Mouse (Mus musculus) left cerebral cortex, adult 8-10 months (tissue): ENCODE data around the gene Arhgef10l. TPM values are rescaled to one million over a fixed set of nuclear protein-coding genes. Genes with fewer than 3 reads are reported as not detected.

Experiments used
- DNase-seq, 2 experiments: peaks; one replicate each; pipeline ENCODE4 v3.0.0; 2022; ENCODE audit warnings: low spot score in 2 of 2
- total RNA-seq, 4 experiments: library from RNA; stranded (reverse); gene quantifications; 2 replicates each; pipeline ENCODE4 v1.2.4; 2022

The Arhgef10l gene
- total RNA-seq, 4 experiments from 2014 or later: 68.0 to 98.1 (median 77.8) TPM

- DNase-seq: no peak
Measured at GRCm38 (mm10) chr4:140694551-140695060, 28.8 kb upstream of the Arhgef10l start.

DNA sequence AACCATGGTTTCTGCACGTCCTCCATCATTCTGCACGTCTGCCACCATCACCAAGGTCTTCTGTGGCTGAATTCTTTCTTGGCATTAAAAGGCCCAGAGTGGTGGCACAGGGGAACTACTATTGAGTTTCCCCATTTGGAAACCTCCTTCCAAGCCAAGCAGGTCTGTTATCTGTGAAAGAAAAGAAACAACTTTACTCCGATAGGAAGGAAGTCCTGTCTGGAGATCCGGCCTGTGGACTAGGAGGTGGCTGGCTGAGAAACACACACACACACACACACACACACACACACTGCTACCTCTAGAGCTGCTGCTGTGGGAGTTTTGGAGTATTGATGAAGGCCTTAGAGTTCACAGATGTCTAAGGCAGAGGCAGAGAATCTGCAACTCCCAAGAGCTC, 27.7 kb upstream of the Arhgef10l start:
- DNase-seq: no peak

GRCm38 (mm10) chr4:140691481-140691880, 25.7 kb upstream of the Arhgef10l start:
- DNase-seq: no peak

DNA sequence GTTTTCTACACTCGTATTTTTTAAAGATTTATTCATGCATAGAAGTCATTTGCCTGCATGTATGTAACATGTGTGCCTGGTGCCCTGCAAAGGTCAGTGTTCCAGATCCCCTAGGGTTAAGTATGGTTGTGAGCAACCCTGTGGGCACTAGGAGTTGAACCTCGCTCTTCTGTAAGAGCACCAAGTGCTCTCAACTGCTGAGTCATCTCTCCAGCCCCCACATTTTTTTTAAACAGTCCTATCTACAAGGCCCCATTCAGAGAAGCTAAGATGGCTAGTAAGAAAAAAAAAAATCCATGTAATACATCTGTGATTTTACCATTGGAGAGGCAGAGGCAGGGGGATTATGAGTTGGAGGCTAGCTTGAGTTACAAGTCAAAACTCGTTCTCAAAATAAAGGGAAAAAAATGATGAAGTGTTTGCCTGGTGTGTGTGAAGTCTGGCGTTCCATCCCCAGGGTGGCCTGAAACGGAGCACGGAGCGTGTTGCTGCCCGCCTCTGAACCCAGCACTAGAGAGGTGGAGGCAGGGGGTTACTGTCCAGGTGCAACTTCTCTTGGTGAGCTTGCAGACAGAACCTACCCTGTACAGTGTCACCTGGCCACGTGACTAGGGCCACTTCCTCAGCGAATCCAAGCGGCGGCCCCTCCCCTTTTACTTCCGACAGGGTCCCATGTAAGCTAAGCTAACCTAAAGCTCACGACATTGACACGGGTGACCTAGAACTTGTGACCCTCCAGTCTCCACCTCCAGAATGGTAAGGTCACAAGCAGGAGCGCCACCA, 24.3 kb upstream of the Arhgef10l start:
- DNase-seq: no peak

DNA sequence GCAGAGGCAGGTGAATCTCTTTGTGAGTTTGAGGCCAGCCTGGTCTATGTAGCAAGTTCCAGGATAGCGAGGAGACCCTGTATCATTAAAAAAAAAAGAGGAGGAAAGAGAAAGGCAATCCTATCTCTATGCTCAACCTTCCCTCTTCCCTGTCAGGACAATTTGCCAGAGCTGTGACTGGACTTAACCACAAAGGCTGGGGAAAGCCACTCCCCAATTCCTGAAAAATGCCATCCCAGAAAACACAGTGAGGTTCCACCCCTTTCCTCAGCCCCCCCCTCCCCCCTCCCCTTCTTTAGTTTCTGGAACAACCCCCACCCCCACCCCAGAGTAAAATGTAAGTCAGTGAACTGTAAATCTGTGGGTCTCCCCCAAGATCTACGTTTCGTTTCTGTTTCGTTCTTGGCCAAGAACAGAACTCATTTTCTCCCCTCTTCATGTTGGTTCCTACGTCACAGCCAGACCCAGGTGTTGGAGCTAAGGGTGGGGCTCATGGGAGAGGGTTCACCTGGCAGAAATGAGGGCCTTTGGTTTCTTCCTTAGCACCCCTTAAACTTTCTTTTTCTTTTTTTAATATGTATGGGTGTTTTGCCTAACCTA, 23.1 kb upstream of the Arhgef10l start:
- DNase-seq: no peak

DNA sequence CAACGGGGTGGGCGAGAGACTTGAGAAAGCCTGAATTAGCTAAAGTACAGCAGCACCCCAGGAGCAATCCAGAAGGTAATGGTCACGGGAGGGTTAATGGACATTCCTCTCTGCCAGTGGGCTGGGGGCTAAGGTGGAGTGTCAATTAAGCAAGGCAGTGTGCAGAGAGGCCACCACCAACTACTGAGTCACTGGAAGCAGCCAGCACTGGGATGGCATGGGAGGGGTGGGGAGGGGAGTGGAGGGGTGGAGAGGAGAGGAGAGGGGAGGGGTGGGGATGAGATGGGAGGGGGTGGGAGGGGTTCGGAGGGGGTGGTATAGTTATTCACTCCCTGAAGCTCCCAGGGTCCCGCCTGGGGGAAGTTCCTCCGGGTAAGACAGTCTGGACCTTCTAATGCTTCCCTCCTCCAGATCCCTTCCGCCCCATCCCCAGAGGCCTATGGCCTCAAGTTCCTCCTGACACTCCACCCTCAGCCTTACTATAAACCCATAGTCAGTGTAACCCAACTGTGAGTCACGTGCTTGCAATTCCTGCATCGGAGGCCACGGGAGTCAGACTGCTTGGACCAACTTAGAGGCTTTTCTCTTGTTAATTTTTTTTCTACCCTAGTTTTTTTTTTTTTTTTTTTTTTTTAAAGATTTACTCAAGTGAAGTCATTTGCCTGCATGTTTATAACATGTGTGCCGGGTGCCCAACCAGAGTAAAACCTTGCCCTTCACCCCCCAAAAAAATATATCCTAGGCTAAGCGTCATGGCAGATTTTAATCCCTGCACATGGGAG, 22.4 kb upstream of the Arhgef10l start:
- DNase-seq: no peak

- DNase-seq: no peak
Measured at GRCm38 (mm10) chr4:140684881-140685303, 19.1 kb upstream of the Arhgef10l start.

GRCm38 (mm10) chr4:140684141-140684871, 18.5 kb upstream of the Arhgef10l start:
- DNase-seq: no peak

GRCm38 (mm10) chr4:140683608-140684007, 17.8 kb upstream of the Arhgef10l start:
- DNase-seq: no peak

DNA sequence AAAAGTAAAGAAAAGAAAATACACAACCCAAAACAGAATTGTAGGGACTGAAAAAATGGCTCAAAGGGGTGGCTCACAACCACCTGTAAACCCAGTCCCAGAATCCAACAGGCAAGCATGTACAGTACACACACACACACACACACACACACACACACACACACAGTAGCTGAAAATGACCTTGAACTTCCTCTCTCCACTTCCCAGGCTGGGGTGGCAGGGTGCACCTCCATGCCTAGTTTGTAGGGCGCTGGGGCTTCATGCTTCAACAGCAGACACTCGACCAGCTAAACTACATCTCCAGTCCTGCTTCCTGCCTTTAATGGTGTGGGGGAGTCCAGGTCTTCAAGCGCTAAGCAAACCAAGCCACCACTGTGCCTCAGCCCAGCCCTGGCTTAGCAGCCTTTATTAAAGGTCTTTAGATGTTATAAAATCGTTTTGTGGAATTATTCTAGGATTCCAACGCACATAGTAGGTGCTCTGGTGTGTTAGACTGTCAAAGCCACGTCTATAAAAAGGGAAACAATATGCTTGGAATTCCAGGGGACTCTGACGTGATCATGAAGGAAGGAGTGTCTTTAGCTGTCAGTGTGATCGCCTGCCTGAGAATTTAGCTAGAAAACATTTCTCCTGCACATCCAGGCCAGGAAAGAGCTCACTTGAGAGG, 15.1 kb upstream of the Arhgef10l start:
- DNase-seq: no peak

GRCm38 (mm10) chr4:140679723-140680380, 14.0 kb upstream of the Arhgef10l start:
- peak; percentile 58 to 59 for DNase-seq

DNA sequence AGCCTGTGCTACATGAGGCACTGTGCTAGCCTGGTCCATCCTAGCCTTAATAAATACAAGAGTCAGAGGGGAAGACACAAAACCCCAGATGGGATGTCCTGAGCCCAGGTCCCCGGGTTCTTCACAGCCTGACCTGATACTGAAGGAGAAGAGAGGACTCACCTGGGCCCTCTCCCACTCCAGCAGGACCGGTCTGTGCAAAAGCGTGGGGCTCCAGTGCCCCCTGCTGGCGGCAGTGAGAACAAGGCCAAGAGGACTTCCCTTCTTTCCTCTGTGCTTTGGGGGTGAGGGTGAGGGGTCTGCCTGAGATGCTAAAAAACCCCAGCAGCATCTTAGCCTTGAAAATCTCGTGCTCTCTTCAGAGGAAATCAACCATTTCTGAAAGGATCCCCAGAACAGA, 13.2 kb upstream of the Arhgef10l start:
- no peak for DNase-seq

DNA sequence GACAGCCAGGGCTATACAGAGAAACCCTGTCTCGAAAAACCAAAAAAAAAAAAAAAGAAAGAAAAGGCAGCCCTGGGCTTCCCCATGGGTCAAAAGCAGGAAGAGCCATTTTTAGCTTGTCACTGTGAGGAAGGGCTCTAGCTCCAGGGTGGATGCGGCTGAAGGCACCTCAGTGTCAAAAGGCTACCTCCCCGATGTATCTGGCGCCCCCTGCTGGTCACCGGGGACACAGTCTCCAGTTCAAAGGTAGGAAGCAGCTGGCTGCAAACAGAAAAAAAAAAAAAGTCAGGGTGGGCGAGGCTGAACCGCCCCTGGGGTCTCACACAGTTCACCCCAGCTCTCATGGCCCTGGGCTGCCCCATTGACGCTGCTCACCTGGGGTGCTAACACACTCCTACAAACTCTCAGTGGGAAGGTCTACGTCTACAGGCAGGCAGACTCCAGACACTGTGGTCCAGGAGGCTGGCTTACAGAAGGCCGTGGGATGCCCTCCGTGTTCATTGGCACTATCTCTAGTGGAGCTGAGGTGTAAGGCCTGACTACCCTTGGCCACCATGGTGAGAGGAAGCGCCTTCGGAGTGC, 8.6 kb upstream of the Arhgef10l start:
- DNase-seq: peak; percentile 28 to 64

DNA sequence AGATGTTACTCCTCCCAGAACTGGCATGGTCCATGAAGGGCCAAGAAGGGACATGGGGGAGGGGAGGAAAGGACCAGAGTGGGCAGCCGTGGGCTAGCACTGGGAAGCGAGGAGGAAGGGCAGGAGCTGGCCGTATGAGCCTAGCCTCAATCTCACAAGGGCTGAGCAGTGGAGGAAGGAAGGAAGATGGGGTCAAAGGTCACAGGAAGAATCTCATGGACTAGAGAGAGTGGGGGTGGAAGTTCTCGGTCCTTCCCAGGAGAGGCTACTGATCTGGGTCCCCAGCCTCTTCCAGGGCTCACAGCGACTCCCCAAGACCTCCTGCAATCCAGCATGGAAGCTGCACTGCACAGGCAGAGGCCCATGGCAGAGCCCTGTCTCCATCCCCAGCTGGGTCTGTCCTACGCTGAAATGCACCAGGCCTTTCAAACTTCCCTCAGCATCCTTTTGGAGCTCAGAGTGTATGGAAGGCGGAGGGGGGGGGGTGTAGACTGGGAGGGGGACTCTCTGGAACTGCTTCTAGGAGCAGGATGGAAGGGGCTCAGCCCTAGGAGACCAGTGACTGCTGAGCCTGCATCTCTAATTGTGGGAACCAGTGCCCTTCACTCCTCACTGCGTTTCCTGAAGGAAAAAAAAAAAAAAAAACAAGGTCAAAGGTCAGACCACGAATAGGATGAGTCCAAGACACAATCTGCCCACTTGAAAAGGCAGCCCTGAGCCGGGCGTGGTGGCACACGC, 7.9 kb upstream of the Arhgef10l start:
- no peak for DNase-seq

DNA sequence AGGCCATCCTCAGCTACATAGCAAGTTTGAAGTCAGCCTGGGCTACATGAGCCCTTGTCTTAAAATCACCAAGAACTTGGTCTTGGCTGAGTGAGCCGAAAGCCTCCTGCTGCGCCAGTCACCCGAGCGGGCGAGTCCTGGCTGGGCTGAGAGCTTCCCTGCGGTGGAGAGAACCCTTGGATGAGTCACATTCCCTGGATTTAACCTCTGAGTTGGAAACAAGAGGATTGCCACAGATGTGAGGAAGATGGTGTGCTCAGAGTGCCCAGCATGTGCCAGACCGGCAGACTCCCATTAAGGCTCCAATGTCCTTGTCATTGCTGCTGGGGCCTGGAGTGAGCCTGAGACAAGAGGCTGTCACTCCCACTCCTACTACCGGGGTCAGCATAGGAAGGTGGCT, 2.0 kb upstream of the Arhgef10l start:
- DNase-seq: no peak

DNA sequence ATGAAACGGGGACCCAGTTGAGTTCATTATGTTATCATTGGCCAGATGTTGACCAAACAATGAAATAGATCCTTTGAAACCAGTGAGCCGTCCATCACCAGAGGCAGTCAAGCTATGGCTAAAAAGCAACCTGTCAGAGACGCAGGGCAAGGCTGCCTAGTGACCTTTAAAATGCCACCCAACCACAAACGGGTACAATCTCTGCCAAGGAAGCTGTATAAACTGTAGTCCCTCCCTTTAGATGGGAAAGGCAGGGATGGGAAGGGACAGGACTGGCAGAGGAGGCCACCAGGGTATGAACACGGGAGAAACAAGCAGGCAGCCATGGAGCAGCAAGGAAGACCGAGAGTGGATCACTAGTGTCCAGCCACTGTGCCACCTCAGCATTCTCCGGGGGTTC, 759 bp downstream of the Arhgef10l start:
- DNase-seq: no peak

- no peak for DNase-seq
Measured at GRCm38 (mm10) chr4:140662882-140663585, 2.8 kb downstream of the Arhgef10l start.

DNA sequence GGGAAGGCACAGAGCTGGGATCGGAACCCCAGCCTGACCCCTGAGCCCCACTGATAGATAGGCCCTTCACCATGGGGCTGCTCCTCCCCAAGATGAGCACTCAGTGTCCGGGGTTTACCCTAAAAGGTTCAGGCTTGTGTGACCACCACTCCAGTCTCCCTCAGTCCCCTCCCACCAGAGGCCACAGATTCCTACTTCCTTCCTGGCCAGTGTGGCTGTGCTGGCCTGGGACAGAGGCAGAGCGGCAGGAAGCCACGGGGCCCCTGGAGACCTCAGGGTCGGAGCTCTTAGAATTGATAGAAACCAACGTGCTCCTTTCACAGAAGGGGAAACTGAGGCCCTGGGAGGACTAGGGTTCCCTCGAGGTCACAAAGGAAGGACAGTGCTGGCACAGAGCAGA, 3.4 kb downstream of the Arhgef10l start:
- DNase-seq: no peak
